Mouse (Mus musculus): ENCODE results near the gene Flnb.

GRCm38 (mm10) chr14:7786073-7786472 lies 31.7 kb upstream of the Flnb start:
- TF ChIP-seq CTCF (IDR thresholded peaks at IDR 0.05) (no peak), EP300 (IDR thresholded peaks at IDR 0.05) (no peak)

All from lung, postnatal 0 days (tissue).